Mouse (Mus musculus): ENCODE data around the gene Mtmr12.
A peak's percentile ranks its signal among the peaks of the same experiment; 100 is the strongest.

Gene Mtmr12

GRCm38 (mm10) chr15:12273325-12274052 is 68.7 kb downstream of the Mtmr12 start:
- no peak for DNase-seq (ENCODE audit: inconsistent age in 2 of 2, low spot score in 1 of 2)

GRCm38 (mm10) chr15:12274053-12274769 is 69.4 kb downstream of the Mtmr12 start:
- DNase-seq (ENCODE audit: inconsistent age in 2 of 2, low spot score in 1 of 2), result no peak

- DNase-seq (ENCODE audit: inconsistent age in 2 of 2, low spot score in 1 of 2), result no peak
Measured at GRCm38 (mm10) chr15:12275091-12275623, 70.3 kb downstream of the Mtmr12 start.

GRCm38 (mm10) chr15:12279816-12280215 is 75.0 kb downstream of the Mtmr12 start:
- peak in 1 of 2 experiments; percentile 51 for DNase-seq (ENCODE audit: inconsistent age in 2 of 2, low spot score in 1 of 2)

GRCm38 (mm10) chr15:12284794-12285534 is 80.1 kb downstream of the Mtmr12 start:
- DNase-seq (ENCODE audit: inconsistent age in 2 of 2, low spot score in 1 of 2), result no peak

- DNase-seq (ENCODE audit: inconsistent age in 2 of 2, low spot score in 1 of 2), result no peak
Measured at GRCm38 (mm10) chr15:12285535-12285809, 80.6 kb downstream of the Mtmr12 start.

GRCm38 (mm10) chr15:12290330-12290729 is 85.5 kb downstream of the Mtmr12 start:
- DNase-seq (ENCODE audit: inconsistent age in 2 of 2, low spot score in 1 of 2), result no peak

GRCm38 (mm10) chr15:12291757-12292156 is 86.9 kb downstream of the Mtmr12 start:
- DNase-seq (ENCODE audit: inconsistent age in 2 of 2, low spot score in 1 of 2), result no peak

- no peak for DNase-seq (ENCODE audit: inconsistent age in 2 of 2, low spot score in 1 of 2)
Measured at GRCm38 (mm10) chr15:12296228-12296627, 91.4 kb downstream of the Mtmr12 start.

- peak in 1 of 2 experiments; percentile 51 for DNase-seq (ENCODE audit: inconsistent age in 2 of 2, low spot score in 1 of 2)
Measured at GRCm38 (mm10) chr15:12298231-12298737, 93.5 kb downstream of the Mtmr12 start.

GRCm38 (mm10) chr15:12301771-12302170 is 96.9 kb downstream of the Mtmr12 start:
- DNase-seq (ENCODE audit: inconsistent age in 2 of 2, low spot score in 1 of 2), result no peak

GRCm38 (mm10) chr15:12306188-12307071 is 101.6 kb downstream of the Mtmr12 start:
- DNase-seq (ENCODE audit: inconsistent age in 2 of 2, low spot score in 1 of 2), result no peak

GRCm38 (mm10) chr15:12307114-12307513 is 102.3 kb downstream of the Mtmr12 start:
- DNase-seq (ENCODE audit: inconsistent age in 2 of 2, low spot score in 1 of 2), result no peak

- DNase-seq (ENCODE audit: inconsistent age in 2 of 2, low spot score in 1 of 2), result no peak
Measured at GRCm38 (mm10) chr15:12308539-12308938, 103.7 kb downstream of the Mtmr12 start.

GRCm38 (mm10) chr15:12310676-12311075 is 105.8 kb downstream of the Mtmr12 start:
- no peak for DNase-seq (ENCODE audit: inconsistent age in 2 of 2, low spot score in 1 of 2)

GRCm38 (mm10) chr15:12311465-12311864 is 106.6 kb downstream of the Mtmr12 start:
- DNase-seq (ENCODE audit: inconsistent age in 2 of 2, low spot score in 1 of 2), result no peak

- no peak for DNase-seq (ENCODE audit: inconsistent age in 2 of 2, low spot score in 1 of 2)
Measured at GRCm38 (mm10) chr15:12313255-12313654, 108.4 kb downstream of the Mtmr12 start.

GRCm38 (mm10) chr15:12314584-12314983 is 109.8 kb downstream of the Mtmr12 start:
- no peak for DNase-seq (ENCODE audit: inconsistent age in 2 of 2, low spot score in 1 of 2)

GRCm38 (mm10) chr15:12315996-12316395 is 111.2 kb downstream of the Mtmr12 start:
- no peak for DNase-seq (ENCODE audit: inconsistent age in 2 of 2, low spot score in 1 of 2)

GRCm38 (mm10) chr15:12317290-12317689 is 112.5 kb downstream of the Mtmr12 start:
- DNase-seq (ENCODE audit: inconsistent age in 2 of 2, low spot score in 1 of 2), result no peak

Data from adrenal gland, adult (tissue).